Mouse (Mus musculus) CH12.LX (cell line): Measurements from ENCODE around the gene Galnt16.

Source experiments
- CHD2 ChIP-seq: IDR thresholded peaks from 2 replicates; pipeline ENCODE4 v1.6.1; 2011; ENCODE audit warnings: low read length, improper control_type of control experiment
- CTCF ChIP-seq, 2 experiments: IDR thresholded peaks in 1 of 2; conservative IDR thresholded peaks in 1 of 2; 2 replicates each; pipeline ENCODE4 v1.5.1; 2011 to 2012; ENCODE audit warnings: low read depth in 2 of 2, low read length in 2 of 2, improper control_type of control experiment in 1 of 2, inconsistent platforms in 1 of 2, mild to moderate bottlenecking in 1 of 2, moderate library complexity in 1 of 2
- EP300 ChIP-seq: IDR thresholded peaks from 2 replicates; pipeline ENCODE4 v1.6.1; 2011; ENCODE audit warnings: low read length, improper control_type of control experiment
- HCFC1 ChIP-seq: IDR thresholded peaks from 2 replicates; pipeline ENCODE4 v1.6.1; 2012; ENCODE audit warnings: low read depth, mild to moderate bottlenecking, inconsistent platforms, low read length, improper control_type of control experiment
- MYC ChIP-seq: IDR thresholded peaks from 2 replicates; pipeline ENCODE4 v1.6.1; 2011; ENCODE audit warnings: low read depth, mild to moderate bottlenecking, improper control_type of control experiment, low read length
- POLR2A ChIP-seq: IDR thresholded peaks from 2 replicates; pipeline ENCODE4 v1.6.1; 2011; ENCODE audit warnings: low read depth, mild to moderate bottlenecking, improper control_type of control experiment, low read length
- POLR2AphosphoS2 ChIP-seq: IDR thresholded peaks from 2 replicates; pipeline ENCODE4 v1.6.1; 2011; ENCODE audit warnings: low read depth, low read length, improper control_type of control experiment
- RCOR1 ChIP-seq: conservative IDR thresholded peaks from 2 replicates; pipeline ENCODE4 v1.6.1; 2012; ENCODE audit warnings: low read depth, mild to moderate bottlenecking, inconsistent platforms, low read length, improper control_type of control experiment
- SMC3 ChIP-seq: IDR thresholded peaks from 2 replicates; pipeline ENCODE4 v1.6.1; 2011; ENCODE audit warnings: low read depth, low read length, improper control_type of control experiment
- USF1 ChIP-seq: IDR thresholded peaks from 2 replicates; pipeline ENCODE4 v1.6.1; 2014; ENCODE audit warnings: low read depth, mild to moderate bottlenecking, inconsistent platforms, low read length, improper control_type of control experiment
- USF2 ChIP-seq: conservative IDR thresholded peaks from 2 replicates; pipeline ENCODE4 v1.6.1; 2011; ENCODE audit warnings: low read depth, low read length, improper control_type of control experiment
- ZNF384 ChIP-seq: IDR thresholded peaks from 2 replicates; pipeline ENCODE4 v1.6.1; 2012; ENCODE audit warnings: low read depth, low read length, improper control_type of control experiment, inconsistent platforms

DNA sequence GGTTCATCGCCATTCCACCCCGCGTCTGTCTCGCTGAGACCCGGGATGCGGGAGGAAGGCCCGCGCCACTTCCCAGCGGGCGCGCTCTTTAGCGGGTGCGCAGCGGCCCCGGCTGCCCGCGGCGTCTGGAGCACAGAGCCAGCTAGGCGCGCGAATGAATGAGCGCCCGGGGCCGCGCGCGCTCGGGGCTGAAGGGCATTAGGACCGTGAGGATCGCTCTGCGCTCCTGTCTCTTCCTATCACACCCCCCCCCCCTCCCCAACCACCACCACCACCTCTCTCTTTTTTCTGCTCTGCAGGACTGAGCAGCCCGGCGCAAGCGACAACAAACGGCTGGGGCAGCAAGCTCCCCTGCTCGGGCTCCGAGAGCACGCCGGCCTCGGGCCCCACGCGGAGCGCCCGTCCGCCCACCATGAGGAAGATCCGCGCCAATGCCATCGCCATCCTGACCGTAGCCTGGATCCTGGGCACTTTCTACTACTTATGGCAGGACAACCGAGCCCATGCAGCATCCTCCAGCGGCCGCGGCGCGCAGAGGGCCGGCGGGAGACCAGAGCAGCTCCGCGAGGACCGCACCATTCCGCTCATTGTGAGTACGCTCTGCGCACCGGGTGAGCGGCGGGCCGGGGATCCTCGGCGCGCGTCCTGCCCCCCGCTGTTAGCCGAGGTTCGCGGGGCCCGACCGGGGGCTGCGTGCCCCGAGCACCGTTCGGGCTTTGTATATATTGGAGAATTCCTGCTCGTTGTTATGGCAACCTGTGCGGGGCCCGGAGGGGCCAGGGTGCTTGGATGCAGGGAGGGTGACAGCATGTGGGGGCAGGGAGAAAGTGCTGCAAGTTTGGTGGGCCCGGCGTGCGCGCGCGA, 912 bp downstream of the Galnt16 start:
- TF ChIP-seq SMC3 (no peak), POLR2A (no peak), CTCF (conservative IDR thresholded peaks at IDR 0.05 in 1 of 2, IDR thresholded peaks at IDR 0.05 in 1 of 2; ENCODE audit: low read depth in 2 of 2, low read length in 2 of 2) (no peak), USF2 (no peak), MYC (no peak), EP300 (no peak), HCFC1 (no peak), USF1 (no peak), CHD2 (no peak), POLR2AphosphoS2 (no peak), ZNF384 (no peak), RCOR1 (no peak)
